Mouse (Mus musculus): Measurements from ENCODE around the gene Phf12. TPM values are rescaled to one million over a fixed set of nuclear protein-coding genes. Genes with fewer than 3 reads are reported as not detected.
A peak's percentile ranks its signal among the peaks of the same experiment; 100 is the strongest.

The Phf12 gene
- 26.8 and 27.7 TPM in 2 replicates for polyA plus RNA-seq (2016; fragmentation: Nextera tagmentation; extraction: Ambion mirVana)

DNA sequence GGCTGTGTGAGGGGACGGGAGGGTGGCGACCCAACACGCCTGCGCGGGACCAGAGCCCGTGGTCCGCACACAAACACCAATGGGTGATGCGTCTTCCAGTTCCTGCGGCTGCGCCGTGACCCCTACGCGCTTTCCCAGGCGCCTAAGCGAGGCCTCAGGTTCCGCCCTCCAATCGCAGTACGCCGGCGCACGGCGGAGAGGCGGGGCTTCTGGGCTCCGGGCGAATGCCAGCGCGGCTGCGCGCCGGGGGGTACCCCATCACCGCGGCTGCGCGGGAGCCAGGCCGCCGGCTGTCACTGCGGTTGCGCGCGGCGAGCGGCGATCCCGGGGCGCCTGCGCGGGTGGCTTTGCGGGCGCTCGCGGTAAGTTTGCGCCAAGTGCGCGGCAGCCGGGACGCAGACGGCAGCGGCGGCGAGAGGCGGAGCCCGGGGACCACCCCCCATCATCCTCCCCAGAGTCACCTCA lies at the start of gene Phf12:
Phf12 (plus strand) TSS at position 314 of the 465 bp plus-strand sequence.
- H3K36me3 ChIP-seq: peaks cover 13% of the 10 kb centered on the region
- H3K9me3 ChIP-seq: no peaks in the 10 kb centered on the region
- ATAC-seq (ENCODE audit: insufficient number of reproducible peaks, insufficient read depth, low FRiP score, low TSS enrichment, low read depth): peak; percentile 85
- peak within 1 kb of the TSS; percentile 99 for H3K9ac ChIP-seq (replicated peaks)
- peaks cover 13% of the 10 kb centered on the region for H3K27me3 ChIP-seq
- H3K27ac ChIP-seq: peak within 1 kb of the TSS; percentile 97
- peak within 1 kb of the TSS; percentile 100 for H3K4me3 ChIP-seq (replicated peaks)
- peak within 1 kb of the TSS; percentile 89 for H3K4me2 ChIP-seq
- H3K4me1 ChIP-seq (replicated peaks): peaks cover 19% of the 10 kb centered on the region
- WGBS: under 1% methylated on average over 48 of the region's 62 CpGs

DNA sequence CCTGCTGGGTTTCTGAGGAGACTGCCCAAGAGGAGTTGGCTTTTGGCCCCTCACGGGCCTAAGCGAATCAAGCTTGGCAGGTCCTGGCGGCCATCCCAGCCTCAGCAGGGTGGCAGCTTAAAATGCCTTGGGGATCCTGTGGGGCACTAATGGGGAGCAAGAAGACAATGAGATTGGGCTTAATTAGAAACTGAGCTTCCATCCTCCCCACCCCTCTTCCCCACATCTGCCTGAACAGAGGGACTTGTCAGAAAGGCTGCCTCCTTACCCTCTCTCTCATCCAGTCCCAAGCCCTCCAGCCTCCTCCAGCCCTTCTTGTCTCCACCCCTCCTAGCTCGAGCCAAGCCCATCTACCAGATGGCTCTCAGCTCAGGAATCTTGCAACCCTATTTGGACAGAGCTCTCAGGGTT lies 48.4 kb upstream of the Phf12 start:
- Histone ChIP-seq H3K4me3 (replicated peaks) (no peak overlapping the region), H3K4me2 (no peak overlapping the region), H3K9ac (replicated peaks) (no peak overlapping the region), H3K36me3 (no peaks in the 10 kb centered on the region), H3K4me1 (replicated peaks) (peaks cover 23% of the 10 kb centered on the region), H3K9me3 (no peaks in the 10 kb centered on the region), H3K27ac (no peak overlapping the region), H3K27me3 (peaks cover 98% of the 10 kb centered on the region)
- no peak for ATAC-seq (ENCODE audit: insufficient number of reproducible peaks, insufficient read depth, low FRiP score, low TSS enrichment, low read depth)
- 6% methylated on average over 4 of the region's 4 CpGs for whole genome bisulfite sequencing

DNA sequence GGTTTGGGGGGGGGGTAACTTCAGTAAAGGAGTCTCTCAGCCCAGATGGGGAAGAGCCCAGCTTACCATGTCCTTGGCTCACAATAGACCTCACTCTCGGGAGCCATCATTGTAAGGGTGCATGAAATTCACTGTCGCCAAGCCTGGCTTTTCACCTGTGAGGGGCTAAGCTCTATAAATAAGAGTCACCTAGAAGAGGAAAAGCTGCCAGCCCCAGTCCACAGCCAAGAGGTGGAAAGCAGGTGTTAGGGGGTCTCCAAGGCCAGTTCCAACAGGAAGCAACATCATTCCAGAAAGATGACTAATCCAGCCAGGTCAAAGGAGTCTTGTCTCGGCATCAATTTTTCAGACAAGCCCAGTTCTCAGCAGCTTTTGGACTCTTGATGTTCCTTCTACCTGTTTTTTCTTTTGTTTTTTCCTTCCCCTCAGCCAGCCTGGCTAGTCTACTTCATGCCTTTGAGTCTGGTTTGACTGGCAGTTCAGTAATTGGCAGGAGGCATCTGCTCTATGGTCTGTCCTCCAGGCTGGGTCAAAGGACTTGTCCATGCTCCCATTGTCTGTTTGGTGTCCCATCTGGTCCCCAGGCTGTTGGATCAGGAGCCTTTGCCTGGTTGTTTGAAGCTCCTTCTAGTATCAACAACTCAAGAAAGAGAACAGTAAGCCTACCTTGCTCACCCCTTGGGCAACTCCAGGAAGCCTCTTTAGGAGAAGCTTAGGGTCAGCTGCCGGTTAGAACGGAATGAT lies 47.8 kb upstream of the Phf12 start:
- 56% methylated on average over 5 of the region's 5 CpGs for WGBS

DNA sequence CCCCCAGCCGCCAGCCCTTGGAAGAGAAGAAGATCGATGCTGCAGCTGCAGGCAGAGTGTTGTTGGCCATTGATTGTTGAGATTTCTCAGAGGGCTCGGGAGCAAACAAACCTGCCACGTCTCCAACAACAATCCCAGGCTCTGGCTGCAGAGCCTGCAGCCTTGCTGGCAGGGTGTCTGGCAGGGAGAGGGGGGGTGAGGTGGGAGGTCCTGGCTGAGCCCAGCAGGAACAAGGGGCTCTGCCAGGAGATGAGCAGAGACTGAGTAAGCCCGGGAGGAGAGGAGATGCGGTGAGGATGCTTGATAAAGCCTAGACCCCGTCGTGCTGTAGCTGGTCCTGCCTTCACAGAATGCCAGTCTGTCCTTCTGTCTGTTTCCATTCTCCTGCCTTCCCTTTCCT lies 45.7 kb upstream of the Phf12 start:
- H3K36me3 ChIP-seq: no peaks in the 10 kb centered on the region
- no peak overlapping the region for H3K4me2 ChIP-seq
- no peak for ATAC-seq (ENCODE audit: insufficient number of reproducible peaks, insufficient read depth, low FRiP score, low TSS enrichment, low read depth)
- peaks cover 15% of the 10 kb centered on the region for H3K4me1 ChIP-seq (replicated peaks)
- peaks cover 97% of the 10 kb centered on the region for H3K27me3 ChIP-seq
- H3K9ac ChIP-seq (replicated peaks): no peak overlapping the region
- H3K9me3 ChIP-seq: no peaks in the 10 kb centered on the region
- 8% methylated on average over 8 of the region's 8 CpGs for WGBS
- no peak overlapping the region for H3K4me3 ChIP-seq (replicated peaks)
- H3K27ac ChIP-seq: no peak overlapping the region

More for the DNA sequence above, 47.8 kb upstream of the Phf12 start:
- no peak overlapping the region for H3K27ac ChIP-seq
- peaks cover 23% of the 10 kb centered on the region for H3K4me1 ChIP-seq (replicated peaks)
- ATAC-seq (ENCODE audit: insufficient number of reproducible peaks, insufficient read depth, low FRiP score, low TSS enrichment, low read depth): no peak
- no peak overlapping the region for H3K9ac ChIP-seq (replicated peaks)
- peaks cover 98% of the 10 kb centered on the region for H3K27me3 ChIP-seq
- H3K36me3 ChIP-seq: no peaks in the 10 kb centered on the region
- H3K9me3 ChIP-seq: no peaks in the 10 kb centered on the region
- H3K4me3 ChIP-seq (replicated peaks): no peak overlapping the region
- no peak overlapping the region for H3K4me2 ChIP-seq

DNA sequence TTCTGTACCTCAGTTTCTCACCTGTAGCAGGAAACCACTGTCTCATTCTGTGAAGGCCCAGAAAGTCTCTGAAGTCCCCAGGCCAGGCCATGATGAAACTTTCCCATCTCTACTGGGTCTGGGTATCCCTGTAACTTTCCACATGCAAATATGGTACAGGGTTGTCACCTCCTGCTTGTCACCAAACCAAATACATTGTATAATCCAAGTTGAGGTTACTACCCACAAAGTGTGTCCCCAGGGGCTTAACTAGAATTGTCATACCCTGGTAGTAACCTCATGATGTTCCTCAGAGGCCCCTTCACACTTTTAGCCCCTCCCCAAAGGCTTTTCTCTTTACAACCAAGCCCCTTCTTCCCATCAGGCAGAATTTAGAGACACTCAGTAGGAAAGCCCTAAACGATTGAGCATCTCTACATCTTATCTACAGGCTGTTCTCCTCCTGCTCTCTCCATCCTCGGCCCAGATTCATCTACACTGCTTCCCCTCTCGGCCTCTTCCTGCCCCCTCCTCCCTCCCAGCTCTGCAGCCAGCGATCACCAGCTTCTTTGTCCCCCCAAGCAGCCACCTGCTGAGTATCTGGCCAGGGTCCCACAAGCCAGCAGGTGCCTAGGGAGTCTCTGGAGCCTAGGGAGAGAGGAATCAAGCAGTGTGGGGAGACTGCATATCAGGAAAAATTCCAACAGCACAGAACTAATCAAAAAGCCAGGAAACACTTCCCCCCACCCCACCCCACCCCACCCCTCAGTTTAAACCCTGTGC lies 44.7 kb upstream of the Phf12 start:
- no peak overlapping the region for H3K4me2 ChIP-seq
- WGBS: 27% methylated on average over 4 of the region's 4 CpGs
- H3K27me3 ChIP-seq: peaks cover 97% of the 10 kb centered on the region

DNA sequence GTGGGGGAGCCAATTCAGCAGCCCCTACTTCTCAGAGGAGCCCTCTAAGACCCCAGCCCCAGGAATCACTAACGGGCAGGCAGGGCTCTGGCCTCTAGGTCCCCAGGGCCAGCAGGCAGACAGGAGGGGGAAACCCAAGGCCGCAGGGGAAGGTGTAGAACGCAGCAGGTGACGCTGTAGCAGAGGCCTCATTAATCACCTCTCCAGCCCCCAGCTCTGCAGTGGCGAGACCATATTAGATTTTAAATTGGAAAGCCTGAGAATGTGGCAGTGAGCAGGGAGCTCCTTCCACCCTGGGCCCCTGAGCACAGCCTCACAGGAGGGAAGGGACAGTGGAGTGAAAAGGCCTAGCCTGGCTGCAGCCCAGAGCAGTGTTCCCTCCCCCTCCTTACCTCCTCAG lies 40.3 kb upstream of the Phf12 start:
- peaks cover 94% of the 10 kb centered on the region for H3K27me3 ChIP-seq
- H3K4me2 ChIP-seq: 0 out of 2 replicates have a peak overlapping the region, but pooled peaks have one; percentile 8
- no peaks in the 10 kb centered on the region for H3K9me3 ChIP-seq
- H3K4me3 ChIP-seq (replicated peaks): no peak overlapping the region
- peak overlapping the region; percentile 59; the same call in 1 of the 2 replicates for H3K27ac ChIP-seq
- WGBS: 5% methylated on average over 5 of the region's 5 CpGs
- no peak overlapping the region for H3K9ac ChIP-seq (replicated peaks)
- H3K4me1 ChIP-seq (replicated peaks): peaks cover 37% of the 10 kb centered on the region
- H3K36me3 ChIP-seq: no peaks in the 10 kb centered on the region
- no peak for ATAC-seq (ENCODE audit: insufficient number of reproducible peaks, insufficient read depth, low FRiP score, low TSS enrichment, low read depth)

More for the DNA sequence above, 44.7 kb upstream of the Phf12 start:
- Histone ChIP-seq H3K9me3 (no peaks in the 10 kb centered on the region), H3K4me3 (replicated peaks) (no peak overlapping the region), H3K4me1 (replicated peaks) (peaks cover 20% of the 10 kb centered on the region), H3K27ac (no peak overlapping the region), H3K9ac (replicated peaks) (no peak overlapping the region), H3K36me3 (no peaks in the 10 kb centered on the region)
- no peak for ATAC-seq (ENCODE audit: insufficient number of reproducible peaks, insufficient read depth, low FRiP score, low TSS enrichment, low read depth)

DNA sequence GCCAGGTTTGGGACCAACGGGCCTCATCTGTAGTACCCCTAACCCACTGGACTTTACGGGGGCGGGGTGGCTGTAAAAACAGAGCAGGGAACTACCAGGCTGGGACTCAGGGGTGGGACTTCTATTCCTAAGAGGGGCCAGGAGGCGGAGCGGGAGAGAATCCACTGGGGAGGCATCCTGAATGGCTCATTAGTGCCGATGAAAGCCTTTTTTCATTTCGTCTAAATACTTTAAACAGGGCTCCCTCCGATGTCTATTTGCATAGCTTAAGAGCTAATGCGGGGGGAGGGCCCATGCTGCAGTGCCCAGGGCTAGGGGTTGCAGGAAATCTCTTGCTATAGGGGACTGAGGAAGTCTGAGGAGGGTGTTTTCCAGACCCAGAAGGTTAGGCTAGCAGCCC lies 34.7 kb upstream of the Phf12 start:
- peaks cover 90% of the 10 kb centered on the region for H3K27me3 ChIP-seq
- WGBS: 4% methylated on average over 9 of the region's 9 CpGs
- no peaks in the 10 kb centered on the region for H3K9me3 ChIP-seq
- H3K4me3 ChIP-seq (replicated peaks): no peak overlapping the region
- peak overlapping the region; percentile 45; the same call in 1 of the 2 replicates for H3K27ac ChIP-seq
- peaks cover 30% of the 10 kb centered on the region for H3K4me1 ChIP-seq (replicated peaks)
- peak overlapping the region; percentile 13; the same call in 1 of the 2 replicates for H3K4me2 ChIP-seq
- H3K36me3 ChIP-seq: no peaks in the 10 kb centered on the region
- ATAC-seq (ENCODE audit: insufficient number of reproducible peaks, insufficient read depth, low FRiP score, low TSS enrichment, low read depth): no peak
- H3K9ac ChIP-seq (replicated peaks): peak overlapping the region; percentile 34; the same call in 1 of the 2 replicates

DNA sequence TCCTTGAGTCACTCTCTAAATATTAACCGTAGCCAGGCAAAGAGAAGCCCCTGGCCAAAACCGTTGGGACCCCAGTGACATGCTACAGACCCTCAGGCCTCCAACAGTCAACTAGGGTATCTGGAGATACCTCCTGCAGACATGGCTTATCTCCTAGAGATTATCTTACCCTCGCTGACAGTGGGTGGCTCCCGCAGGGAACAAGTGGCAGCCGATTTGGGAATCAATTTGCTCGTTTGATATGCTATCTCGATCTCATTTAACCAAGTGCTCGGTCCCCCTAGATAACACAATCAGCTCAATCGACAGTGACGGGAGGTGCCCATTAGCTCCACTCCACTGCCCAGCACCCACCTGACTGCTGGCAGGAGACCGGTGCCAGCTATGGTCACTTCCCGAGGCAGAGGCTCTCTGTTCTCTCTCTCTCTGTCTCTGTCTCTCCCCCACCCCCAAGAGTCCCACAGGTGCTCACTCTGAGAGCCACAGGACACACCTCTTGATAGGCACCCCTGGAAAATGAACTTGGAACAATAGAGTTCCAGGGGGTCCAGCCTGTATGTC lies 32.3 kb upstream of the Phf12 start:
- Histone ChIP-seq H3K9ac (replicated peaks) (no peak overlapping the region), H3K27me3 (peaks cover 91% of the 10 kb centered on the region), H3K4me3 (replicated peaks) (no peak overlapping the region), H3K4me1 (replicated peaks) (peaks cover 23% of the 10 kb centered on the region), H3K4me2 (no peak overlapping the region), H3K9me3 (no peaks in the 10 kb centered on the region; the same call in 1 of the 2 replicates), H3K36me3 (no peaks in the 10 kb centered on the region), H3K27ac (no peak overlapping the region)
- no peak for ATAC-seq (ENCODE audit: insufficient number of reproducible peaks, insufficient read depth, low FRiP score, low TSS enrichment, low read depth)
- 51% methylated on average over 12 of the region's 12 CpGs for WGBS

DNA sequence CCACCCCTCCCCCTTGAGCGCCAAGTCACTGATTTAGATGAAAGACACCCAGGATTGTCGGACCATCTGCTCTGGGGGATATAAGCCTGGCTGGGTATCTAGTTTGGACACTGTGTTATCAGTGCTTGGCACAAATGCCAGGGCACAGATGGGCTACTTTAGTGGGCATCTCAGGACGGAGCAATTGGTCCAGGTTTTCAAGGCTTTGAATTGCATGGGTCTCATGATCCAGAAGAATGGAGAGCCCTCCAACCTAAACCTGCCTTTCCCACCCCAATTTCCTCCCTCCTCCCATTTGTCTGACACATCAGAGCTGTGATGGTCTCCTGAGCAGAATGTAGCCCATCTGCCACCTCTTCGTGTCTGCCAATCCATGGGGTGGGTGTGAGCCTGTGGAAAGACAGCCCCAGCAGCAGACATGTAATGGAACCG lies 31.7 kb upstream of the Phf12 start:
- ATAC-seq (ENCODE audit: insufficient number of reproducible peaks, insufficient read depth, low FRiP score, low TSS enrichment, low read depth): no peak
- peaks cover 23% of the 10 kb centered on the region for H3K4me1 ChIP-seq (replicated peaks)
- H3K4me2 ChIP-seq: no peak overlapping the region
- WGBS: 70% methylated on average over 5 of the region's 5 CpGs
- no peaks in the 10 kb centered on the region; the same call in 1 of the 2 replicates for H3K9me3 ChIP-seq
- H3K9ac ChIP-seq (replicated peaks): no peak overlapping the region
- no peak overlapping the region for H3K27ac ChIP-seq
- H3K27me3 ChIP-seq: peaks cover 91% of the 10 kb centered on the region
- no peak overlapping the region for H3K4me3 ChIP-seq (replicated peaks)
- H3K36me3 ChIP-seq: no peaks in the 10 kb centered on the region

DNA sequence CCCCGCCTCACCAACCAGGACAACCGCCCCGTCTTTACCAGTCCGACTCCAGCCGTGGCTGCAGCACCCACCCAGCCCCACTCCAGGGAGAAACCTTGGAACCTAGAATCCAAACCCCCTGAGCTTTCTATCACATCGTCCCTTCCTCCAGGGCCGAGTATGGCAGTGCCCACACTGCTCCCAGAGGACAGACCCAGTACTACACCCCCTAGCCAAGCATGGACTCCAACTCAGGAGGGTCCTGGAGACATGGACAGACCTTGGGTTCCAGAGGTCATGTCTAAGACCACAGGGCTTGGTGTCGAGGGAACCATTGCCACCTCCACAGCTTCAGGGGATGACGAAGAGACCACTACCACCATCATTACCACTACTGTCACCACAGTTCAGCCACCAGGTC lies 28.9 kb upstream of the Phf12 start:
- 35% methylated on average over 9 of the region's 9 CpGs for WGBS
- peaks cover 92% of the 10 kb centered on the region for H3K27me3 ChIP-seq
- no peaks in the 10 kb centered on the region for H3K36me3 ChIP-seq
- H3K4me1 ChIP-seq (replicated peaks): no peaks in the 10 kb centered on the region
- no peak overlapping the region for H3K27ac ChIP-seq
- H3K9me3 ChIP-seq: no peaks in the 10 kb centered on the region; the same call in 1 of the 2 replicates
- no peak overlapping the region for H3K4me2 ChIP-seq
- no peak for ATAC-seq (ENCODE audit: insufficient number of reproducible peaks, insufficient read depth, low FRiP score, low TSS enrichment, low read depth)
- no peak overlapping the region for H3K9ac ChIP-seq (replicated peaks)
- no peak overlapping the region for H3K4me3 ChIP-seq (replicated peaks)

DNA sequence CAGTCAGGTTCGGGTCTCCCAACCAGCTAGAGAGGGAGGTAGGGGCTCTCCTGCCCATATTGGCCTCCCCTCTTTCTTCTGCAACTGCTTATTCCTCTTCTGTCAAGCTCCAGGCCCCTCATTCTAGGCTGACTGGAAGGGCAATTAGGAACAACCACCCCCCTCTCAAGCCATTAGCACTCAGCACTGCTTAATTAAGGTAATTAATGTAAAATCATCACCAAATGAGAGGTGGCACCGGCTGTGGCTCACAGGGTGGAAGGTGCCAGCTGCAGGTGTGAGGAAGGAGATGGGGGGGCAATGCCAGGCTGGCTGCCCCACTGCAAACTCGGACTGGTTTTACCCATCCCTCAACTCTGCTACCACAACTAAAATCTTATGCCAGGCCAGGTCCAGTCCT lies 26.1 kb upstream of the Phf12 start:
- Histone ChIP-seq H3K9me3 (no peaks in the 10 kb centered on the region; the same call in 1 of the 2 replicates), H3K27me3 (peaks cover 94% of the 10 kb centered on the region), H3K36me3 (no peaks in the 10 kb centered on the region), H3K4me3 (replicated peaks) (no peak overlapping the region), H3K4me2 (no peak overlapping the region), H3K4me1 (replicated peaks) (no peaks in the 10 kb centered on the region), H3K9ac (replicated peaks) (no peak overlapping the region), H3K27ac (no peak overlapping the region)
- no peak for ATAC-seq (ENCODE audit: insufficient number of reproducible peaks, insufficient read depth, low FRiP score, low TSS enrichment, low read depth)
- WGBS: 45% methylated on average over 3 of the region's 3 CpGs
